Mouse (Mus musculus): Measurements from ENCODE around the gene Mest. TPM values are rescaled to one million over a fixed set of nuclear protein-coding genes. Genes with fewer than 3 reads are reported as not detected.

Mest gene
- total RNA-seq (2012; rRNA removed) (0.10 and 0.12 TPM in 2 replicates), polyA plus RNA-seq (2012; ENCODE audit: insufficient read depth in 1 of 2, insufficient read length in 2 of 2, low read depth in 1 of 2, low replicate concordance in 2 of 2, missing spikeins in 1 of 2) (under 1 TPM in 1 of 2 experiments, not detected in 1; 0.31 TPM)

DNA sequence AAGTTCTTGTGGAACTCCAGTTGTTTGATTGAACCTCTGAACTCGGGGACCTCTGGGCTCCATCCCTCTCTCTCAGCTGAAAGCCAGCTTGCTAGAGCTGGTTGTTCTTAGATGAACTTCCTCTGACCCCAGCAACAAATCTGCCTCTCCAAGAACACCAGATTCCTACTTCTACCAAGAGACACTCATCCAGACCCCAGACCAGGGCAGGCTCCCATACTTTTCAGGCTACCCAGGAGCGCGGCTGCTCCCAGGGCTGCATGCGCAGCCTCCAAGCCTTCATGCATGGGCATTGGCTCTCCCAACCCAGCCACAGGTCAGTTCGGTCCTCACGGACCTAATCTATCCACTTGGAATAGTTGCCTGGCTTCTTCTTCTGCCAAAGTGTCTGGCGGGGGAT is at the start of gene Mest:
TSS of gene Mest (plus strand) at position 217 of the 400 bp plus-strand sequence.
- Histone ChIP-seq H3K9ac (ENCODE audit: control insufficient read depth, low read depth, low read length, poor library complexity, severe bottlenecking) (no peak within 1 kb of the TSS), H3K4me1 (ENCODE audit: control insufficient read depth in 1 of 2, insufficient read depth in 2 of 2, low read length in 2 of 2) (no peaks in the 10 kb centered on the region)
- TF ChIP-seq GABPA (IDR thresholded peaks at IDR 0.05; ENCODE audit: low read depth, low read length): no peak
- TF ChIP-seq SMC3 (IDR thresholded peaks at IDR 0.05; ENCODE audit: low read depth, low read length): no peak

DNA sequence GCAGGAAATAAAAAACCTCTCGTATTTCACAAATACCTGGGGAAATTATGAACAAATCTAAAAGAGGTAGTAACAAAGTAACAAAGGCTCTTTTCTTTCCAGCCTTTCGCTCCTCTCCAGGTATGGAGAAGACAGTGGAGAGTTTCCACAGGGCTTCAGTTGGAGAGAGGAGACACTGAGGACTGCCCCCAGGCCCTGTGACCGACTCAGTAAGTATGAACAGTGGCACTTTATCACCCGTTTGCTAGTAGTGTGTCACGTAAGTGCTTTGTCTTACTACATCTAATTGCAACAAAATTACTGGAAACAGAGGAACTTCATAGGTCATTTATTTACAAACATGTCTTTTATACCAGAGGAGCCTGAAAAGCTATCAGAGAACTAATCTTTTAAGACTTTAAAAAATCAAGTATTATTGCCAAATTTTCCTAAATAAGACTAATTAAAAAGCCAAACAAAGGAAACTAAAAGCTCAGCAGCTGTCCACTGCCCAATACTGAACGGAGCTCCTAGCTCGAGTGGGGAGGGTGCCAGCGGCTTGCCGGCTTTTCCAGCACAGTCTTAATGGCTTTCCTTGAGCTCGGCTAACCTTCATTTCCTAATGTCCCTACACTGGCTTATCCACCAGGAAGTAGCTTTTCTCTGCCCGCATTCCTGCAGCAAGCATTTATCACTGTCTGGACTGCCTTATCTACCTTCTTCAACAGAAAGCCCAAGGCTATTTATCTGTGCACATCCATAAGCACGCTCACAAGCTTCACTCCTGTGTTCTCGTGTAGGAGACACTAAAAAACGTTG is 49.4 kb upstream of the Mest start:
- Histone ChIP-seq H3K9ac (ENCODE audit: control insufficient read depth, low read depth, low read length, poor library complexity, severe bottlenecking) (no peak overlapping the region), H3K27ac (ENCODE audit: control insufficient read depth, low read depth, low read length) (no peak overlapping the region), H3K4me1 (ENCODE audit: control insufficient read depth in 1 of 2, insufficient read depth in 2 of 2, low read length in 2 of 2) (peaks cover 19 to 21% of the 10 kb centered on the region in 2 experiments), H3K27me3 (ENCODE audit: control insufficient read depth in 1 of 2, insufficient read depth in 2 of 2, low read length in 2 of 2) (no peaks in the 10 kb centered on the region), H3K79me2 (ENCODE audit: control insufficient read depth, insufficient read depth, low read length, poor library complexity) (no peaks in the 10 kb centered on the region), H3K4me3 (ENCODE audit: control insufficient read depth in 1 of 2, insufficient read depth in 1 of 2, low read depth in 2 of 2, low read length in 2 of 2) (peak overlapping the region in 1 of 2 experiments; percentile 26; a peak in 2 of 4 replicates), H3K9me3 (replicated peaks; ENCODE audit: insufficient read depth, low read length) (no peaks in the 10 kb centered on the region), H3K36me3 (ENCODE audit: control insufficient read depth in 1 of 2, insufficient read depth in 2 of 2, low read length in 2 of 2) (peaks cover 0 to 31% of the 10 kb centered on the region in 2 experiments; a peak in 2 of 4 replicates)
- DNase-seq (ENCODE audit: low read depth, low spot score): peak; percentile 50
- TF ChIP-seq EP300 (IDR thresholded peaks at IDR 0.05; ENCODE audit: low read depth in 1 of 2, low read length in 2 of 2) (peak; percentile 78 to 84), TAL1 (IDR thresholded peaks at IDR 0.05; ENCODE audit: low read length) (no peak), UBTF (IDR thresholded peaks at IDR 0.05; ENCODE audit: borderline replicate concordance, insufficient read depth, low read depth, low read length) (no peak), RCOR1 (IDR thresholded peaks at IDR 0.05; ENCODE audit: low read depth, low read length) (peak; percentile 62), ETS1 (IDR thresholded peaks at IDR 0.05; ENCODE audit: low read depth, low read length) (peak; percentile 41), JUND (IDR thresholded peaks at IDR 0.05; ENCODE audit: low read depth, low read length) (no peak), GATA1 (IDR thresholded peaks at IDR 0.05; ENCODE audit: low read depth, low read length) (peak; percentile 85), MYB (IDR thresholded peaks at IDR 0.05; ENCODE audit: low read depth, low read length) (peak; percentile 47; the same call in 1 of the 2 replicates), USF1 (IDR thresholded peaks at IDR 0.05; ENCODE audit: low read depth, low read length) (no peak), BHLHE40 (IDR thresholded peaks at IDR 0.05; ENCODE audit: borderline replicate concordance, low read depth, low read length) (0 out of 2 replicates have a peak, but pooled peaks have one; percentile 9), TCF12 (IDR thresholded peaks at IDR 0.05; ENCODE audit: low read depth, low read length) (peak; percentile 70), ELF1 (IDR thresholded peaks at IDR 0.05; ENCODE audit: low read depth, low read length) (0 out of 2 replicates have a peak, but pooled peaks have one; percentile 43)

More for the DNA sequence above, at the start of gene Mest:
- no peak for DNase-seq (ENCODE audit: low read depth, low spot score)
- no peak within 1 kb of the TSS for H3K4me3 ChIP-seq (ENCODE audit: control insufficient read depth in 1 of 2, insufficient read depth in 1 of 2, low read depth in 2 of 2, low read length in 2 of 2)
- H3K36me3 ChIP-seq (ENCODE audit: control insufficient read depth in 1 of 2, insufficient read depth in 2 of 2, low read length in 2 of 2): no peaks in the 10 kb centered on the region
- no peaks in the 10 kb centered on the region for H3K9me3 ChIP-seq (replicated peaks; ENCODE audit: insufficient read depth, low read length)
- H3K79me2 ChIP-seq (ENCODE audit: control insufficient read depth, insufficient read depth, low read length, poor library complexity): no peaks in the 10 kb centered on the region
- H3K27ac ChIP-seq (ENCODE audit: control insufficient read depth, low read depth, low read length): no peak within 1 kb of the TSS
- peaks cover 2 to 16% of the 10 kb centered on the region in 2 experiments; a peak in 2 of 4 replicates for H3K27me3 ChIP-seq (ENCODE audit: control insufficient read depth in 1 of 2, insufficient read depth in 2 of 2, low read length in 2 of 2)
